Mouse (Mus musculus) hindbrain, embryonic 16.5 days (tissue): ENCODE measurements around the gene BC025920. TPM values are rescaled to one million over a fixed set of nuclear protein-coding genes. Genes with fewer than 3 reads are reported as not detected.
A peak's percentile ranks its signal among the peaks of the same experiment; 100 is the strongest.

ENCODE experiments used
- ATAC-seq: fragments of 200-750 bp; cut with Nextera tagmentation; 2 replicates; pipeline ENCODE4 v1.8.0; 2017; ENCODE audit warnings: moderate TSS enrichment, moderate library complexity
- H3K27ac ChIP-seq: fragments of 300-500 bp; sonication (generic); 2 replicates; pipeline ENCODE4 v1.5.1; 2014; ENCODE audit warnings: low read depth, mild to moderate bottlenecking, control low read depth, low read length, moderate library complexity
- H3K27me3 ChIP-seq: fragments of 300-500 bp; sonication (generic); replicated peaks from 2 replicates; pipeline ENCODE4 v1.6.1; 2014; ENCODE audit warnings: low read length; ENCODE audit not compliant: control insufficient read depth, insufficient read depth
- H3K36me3 ChIP-seq: fragments of 300-500 bp; sonication (generic); 2 replicates; pipeline ENCODE4 v1.6.1; 2014; ENCODE audit warnings: mild to moderate bottlenecking, low read length, moderate library complexity, mixed read lengths; ENCODE audit not compliant: control insufficient read depth, insufficient read depth
- H3K4me1 ChIP-seq: fragments of 300-500 bp; sonication (generic); 2 replicates; pipeline ENCODE4 v1.6.1; 2014; ENCODE audit warnings: low read depth, low read length; ENCODE audit not compliant: control insufficient read depth, insufficient read depth
- H3K4me2 ChIP-seq: fragments of 300-500 bp; sonication (generic); 2 replicates; pipeline ENCODE4 v1.6.1; 2014; ENCODE audit warnings: mild to moderate bottlenecking, low read length, control low read depth, moderate library complexity
- H3K4me3 ChIP-seq: fragments of 300-500 bp; sonication (generic); 2 replicates; pipeline ENCODE4 v1.5.1; 2014; ENCODE audit warnings: mild to moderate bottlenecking, low read length, control low read depth, moderate library complexity
- H3K9ac ChIP-seq: fragments of 300-500 bp; sonication (generic); 2 replicates; pipeline ENCODE4 v1.6.1; 2014; ENCODE audit warnings: low read depth, mild to moderate bottlenecking, control low read depth, low read length, moderate library complexity
- H3K9me3 ChIP-seq: fragments of 300-500 bp; sonication (generic); 2 replicates; pipeline ENCODE4 v1.6.1; 2014; ENCODE audit warnings: mild to moderate bottlenecking, low read length, moderate library complexity; ENCODE audit not compliant: control insufficient read depth
- WGBS: fragments of 180-500 bp; shearing (Covaris S2); extraction: QIAGEN DNeasy Blood & Tissue Kit; methylation state at CpG from one replicate; pipeline ENCODE4 v1.1.7; 2014; 5-methylcytosine and 5-hydroxymethylcytosine counted together
- polyA plus RNA-seq: library from polyadenylated mRNA; unstranded; fragments of >200 nt; fragmentation: Nextera tagmentation; extraction: Ambion mirVana; gene quantifications from 2 replicates; pipeline ENCODE4 v1.2.1, GENCODE M21; 2015

The BC025920 gene
- polyA plus RNA-seq, 1 experiment from 2014 or later, result 1.6 TPM

DNA sequence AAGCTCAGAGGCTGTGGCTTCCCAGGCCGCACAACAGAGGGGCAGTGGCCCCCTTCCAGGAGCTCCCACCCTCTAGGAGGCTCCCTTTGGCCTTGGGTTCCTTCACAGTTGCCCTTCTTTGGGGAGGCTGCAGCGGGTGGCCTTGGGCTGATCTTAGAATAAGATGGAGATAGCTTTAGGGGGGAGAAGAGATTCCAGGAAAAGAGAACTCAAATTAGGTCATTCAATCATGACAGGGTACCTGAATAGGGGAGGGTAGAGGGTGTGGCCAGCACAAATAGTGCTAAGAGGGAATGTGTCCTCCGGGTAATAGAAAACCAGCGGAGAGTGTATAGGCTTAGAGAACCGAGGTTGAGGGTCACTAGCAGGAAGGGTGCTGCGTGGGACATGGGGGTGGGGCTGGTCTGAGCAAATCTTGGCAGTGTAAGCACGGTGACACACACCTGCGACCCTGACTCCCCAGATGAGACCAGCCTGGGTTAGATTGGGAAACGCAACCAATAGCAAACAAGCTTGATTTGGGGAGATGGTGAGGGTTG lies 33.9 kb upstream of the BC025920 start:
- ATAC-seq, result no peak
- Histone ChIP-seq H3K4me1 (peaks cover 43% of the 10 kb centered on the region), H3K36me3 (no peaks in the 10 kb centered on the region), H3K4me3 (peak overlapping the region; percentile 11; the same call in 1 of the 2 replicates), H3K9me3 (no peaks in the 10 kb centered on the region), H3K4me2 (peak overlapping the region; percentile 49), H3K27me3 (peaks cover 9% of the 10 kb centered on the region), H3K27ac (no peak overlapping the region), H3K9ac (no peak overlapping the region; the same call in 1 of the 2 replicates)
- 3% methylated on average over 9 of the region's 9 CpGs for WGBS

DNA sequence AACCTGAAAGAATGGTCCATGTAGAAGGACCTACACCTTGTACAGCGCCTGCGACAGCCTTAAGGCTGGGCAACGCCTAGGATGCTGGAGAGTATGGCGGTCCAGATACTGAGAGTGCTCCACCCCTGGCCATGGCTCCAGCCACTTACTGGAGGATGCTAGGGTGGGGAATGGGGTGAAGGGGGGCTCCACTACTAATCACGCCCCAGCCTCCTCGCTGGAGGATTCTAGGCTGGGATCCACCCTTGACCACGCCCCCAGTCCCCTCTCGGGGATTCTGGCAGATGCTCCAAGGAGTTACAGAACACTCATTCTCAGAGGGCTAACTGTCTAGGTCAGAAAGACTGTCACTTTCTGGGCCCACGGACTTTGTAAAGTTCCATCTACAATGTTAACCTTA lies 33.1 kb upstream of the BC025920 start:
- Histone ChIP-seq H3K27ac (no peak overlapping the region), H3K9me3 (no peaks in the 10 kb centered on the region), H3K4me2 (no peak overlapping the region), H3K9ac (no peak overlapping the region), H3K4me3 (no peak overlapping the region), H3K27me3 (peaks cover 13% of the 10 kb centered on the region), H3K36me3 (no peaks in the 10 kb centered on the region), H3K4me1 (peaks cover 43% of the 10 kb centered on the region)
- WGBS, result 7% methylated on average over 9 of the region's 9 CpGs
- ATAC-seq, result no peak

DNA sequence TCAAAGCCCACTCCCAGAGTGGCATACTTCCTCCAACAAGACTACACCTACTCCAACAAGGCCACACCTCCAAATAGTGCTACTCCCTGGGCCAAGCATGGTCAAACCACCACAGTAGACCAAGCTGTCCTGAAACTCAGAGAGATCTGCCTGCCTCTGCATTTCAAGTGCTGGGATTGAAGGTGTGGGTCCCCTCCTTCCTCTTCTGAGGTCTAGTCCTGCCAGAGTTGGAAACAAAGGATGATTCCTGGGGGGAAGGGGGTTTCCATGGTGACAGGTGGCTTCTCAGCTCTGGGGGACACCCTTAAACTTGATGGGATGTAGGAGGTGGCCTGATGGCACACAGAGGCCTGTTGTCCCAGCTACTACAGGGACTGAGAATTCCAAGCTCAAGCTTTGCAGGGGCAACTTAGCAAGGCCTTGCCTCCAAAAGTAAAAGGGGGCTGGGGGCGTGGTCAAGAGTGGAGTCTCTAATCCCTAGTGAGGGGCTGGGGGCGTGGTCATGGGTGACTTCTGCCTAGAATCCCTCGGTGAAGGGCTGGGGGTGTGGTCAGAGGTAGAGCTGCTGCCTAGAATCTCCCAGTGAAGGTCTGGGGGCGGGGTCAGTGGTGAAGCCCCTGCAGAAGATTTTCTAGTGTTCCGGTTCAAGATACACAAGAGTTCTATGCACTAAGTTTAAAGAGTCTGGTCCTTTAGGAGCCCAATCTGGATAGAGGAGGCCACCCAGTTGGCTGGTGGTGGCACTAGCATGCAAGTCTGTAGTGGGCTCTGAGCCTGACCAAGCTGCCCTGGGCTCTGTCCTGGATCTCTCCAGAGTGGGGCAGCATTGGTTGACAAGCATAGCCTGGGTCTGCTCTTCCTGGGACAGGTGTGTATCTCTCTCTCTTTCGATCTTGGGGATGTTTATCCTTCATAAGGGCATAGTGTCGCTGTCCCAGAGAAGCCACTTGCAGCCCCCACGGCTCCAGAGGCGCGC lies 31.7 kb upstream of the BC025920 start, which contains the start of gene Tle2:
TSS of gene Tle2 (plus strand) at position 481 of the 976 bp plus-strand sequence.
- no peak for ATAC-seq
- no peaks in the 10 kb centered on the region for H3K36me3 ChIP-seq
- H3K9me3 ChIP-seq, result no peaks in the 10 kb centered on the region
- peaks cover 33% of the 10 kb centered on the region for H3K4me1 ChIP-seq
- peak within 1 kb of the TSS; percentile 30; the same call in 1 of the 2 replicates for H3K27ac ChIP-seq
- H3K27me3 ChIP-seq, result peaks cover 15% of the 10 kb centered on the region
- H3K9ac ChIP-seq, result peak within 1 kb of the TSS; percentile 83
- 27% methylated on average over 9 of the region's 10 CpGs for WGBS
- H3K4me3 ChIP-seq, result peak within 1 kb of the TSS; percentile 63
- H3K4me2 ChIP-seq, result peak within 1 kb of the TSS; percentile 80

DNA sequence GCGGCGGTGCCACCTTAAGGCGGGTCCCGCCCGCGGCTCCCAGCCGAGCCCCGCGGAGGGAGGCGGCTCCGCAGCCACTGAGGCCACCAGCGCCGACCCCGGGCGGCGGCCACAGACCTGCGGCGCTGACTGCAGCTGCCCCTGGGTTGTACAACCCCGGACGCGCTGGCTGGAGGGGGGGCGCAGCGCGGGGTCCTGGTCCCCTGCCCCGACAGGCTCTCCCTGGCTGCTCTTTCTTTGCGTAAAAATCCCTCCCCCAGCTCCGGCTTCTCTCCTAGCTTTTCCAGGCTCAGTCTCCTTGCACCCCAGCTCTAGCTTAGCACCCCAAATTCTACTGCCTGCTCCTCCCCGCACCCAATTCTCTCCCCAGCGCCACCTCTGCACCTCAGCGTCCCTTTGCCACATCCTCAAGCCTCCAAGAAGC lies 30.9 kb upstream of the BC025920 start:
- Histone ChIP-seq H3K4me1 (peaks cover 32% of the 10 kb centered on the region), H3K9me3 (no peaks in the 10 kb centered on the region), H3K4me3 (peak overlapping the region; percentile 63), H3K4me2 (peak overlapping the region; percentile 80), H3K9ac (peak overlapping the region; percentile 83), H3K27ac (peak overlapping the region; percentile 30; the same call in 1 of the 2 replicates), H3K27me3 (peaks cover 21% of the 10 kb centered on the region), H3K36me3 (no peaks in the 10 kb centered on the region)
- no peak for ATAC-seq
- under 1% methylated on average over 28 of the region's 30 CpGs for whole genome bisulfite sequencing

- peaks cover 27% of the 10 kb centered on the region for H3K4me1 ChIP-seq
Observed at GRCm38 (mm10) chr10:81575695-81576094, 30.4 kb upstream of the BC025920 start.

GRCm38 (mm10) chr10:81579967-81580366 lies 26.1 kb upstream of the BC025920 start:
- Histone ChIP-seq H3K36me3 (no peaks in the 10 kb centered on the region), H3K9me3 (no peaks in the 10 kb centered on the region), H3K4me1 (peaks cover 13% of the 10 kb centered on the region), H3K9ac (no peak overlapping the region), H3K27ac (no peak overlapping the region), H3K4me3 (no peak overlapping the region), H3K27me3 (peaks cover 32% of the 10 kb centered on the region), H3K4me2 (no peak overlapping the region)
- 59% methylated on average over 4 of the region's 4 CpGs for WGBS
- no peak for ATAC-seq

More at GRCm38 (mm10) chr10:81575695-81576094, 30.4 kb upstream of the BC025920 start:
- peak overlapping the region; percentile 83 for H3K9ac ChIP-seq
- no peak overlapping the region; the same call in 1 of the 2 replicates for H3K27ac ChIP-seq
- peak overlapping the region; percentile 80 for H3K4me2 ChIP-seq
- ATAC-seq, result no peak
- 0% methylated on average over 6 of the region's 6 CpGs for WGBS
- peak overlapping the region; percentile 63 for H3K4me3 ChIP-seq
- no peaks in the 10 kb centered on the region for H3K36me3 ChIP-seq
- H3K9me3 ChIP-seq, result no peaks in the 10 kb centered on the region
- peaks cover 24% of the 10 kb centered on the region for H3K27me3 ChIP-seq

- Histone ChIP-seq H3K27me3 (peaks cover 32% of the 10 kb centered on the region), H3K9ac (no peak overlapping the region), H3K4me1 (peaks cover 10% of the 10 kb centered on the region), H3K4me2 (no peak overlapping the region), H3K27ac (no peak overlapping the region), H3K4me3 (no peak overlapping the region), H3K9me3 (no peaks in the 10 kb centered on the region), H3K36me3 (no peaks in the 10 kb centered on the region)
- WGBS, result 58% methylated on average over 25 of the region's 25 CpGs
- ATAC-seq, result no peak
Observed at GRCm38 (mm10) chr10:81580441-81581070, 25.5 kb upstream of the BC025920 start.

- Histone ChIP-seq H3K4me1 (peaks cover 3% of the 10 kb centered on the region; the same call in 1 of the 2 replicates), H3K9me3 (no peaks in the 10 kb centered on the region), H3K36me3 (0 out of 2 replicates have a peak, but pooled peaks cover 4% of the 10 kb centered on the region), H3K27me3 (peaks cover 29% of the 10 kb centered on the region), H3K4me3 (no peak overlapping the region), H3K4me2 (no peak overlapping the region), H3K27ac (no peak overlapping the region), H3K9ac (no peak overlapping the region)
- WGBS, result 41% methylated on average over 6 of the region's 6 CpGs
- ATAC-seq, result no peak
Observed at GRCm38 (mm10) chr10:81583347-81583746, 22.7 kb upstream of the BC025920 start.
